Mouse (Mus musculus) erythroid progenitor cell, adult 5-6 weeks (primary cell): Measurements from ENCODE around the gene Tifa. TPM values are rescaled to one million over a fixed set of nuclear protein-coding genes. Genes with fewer than 3 reads are reported as not detected.
A peak's percentile ranks its signal among the peaks of the same experiment; 100 is the strongest.

Experiments
- ATAC-seq: replicated peaks from 2 replicates; pipeline ENCODE4 v1.8.0; 2016; ENCODE audit warnings: moderate number of reproducible peaks, mild to moderate bottlenecking, moderate TSS enrichment, inconsistent platforms; ENCODE audit not compliant: poor library complexity, low FRiP score, severe bottlenecking
- total RNA-seq, 2 experiments: library from RNA; stranded (forward) in 1 of 2; stranded (reverse) in 1 of 2; fragments of 150-400 nt in 1 of 2; fragments of 186-747, 209-891 nt in 1 of 2; gene quantifications; 2 replicates each; pipeline versions ENCODE4 v1.2.3 to v1.2.4; 2015 to 2017; ENCODE audit warnings: low replicate concordance in 2 of 2

The Tifa gene
- total RNA-seq (2015; ENCODE audit: low replicate concordance) = 80.1 and 82.9 TPM in 2 replicates
- 73.2 and 82.3 TPM in 2 replicates for total RNA-seq (2017; ENCODE audit: low replicate concordance)

DNA sequence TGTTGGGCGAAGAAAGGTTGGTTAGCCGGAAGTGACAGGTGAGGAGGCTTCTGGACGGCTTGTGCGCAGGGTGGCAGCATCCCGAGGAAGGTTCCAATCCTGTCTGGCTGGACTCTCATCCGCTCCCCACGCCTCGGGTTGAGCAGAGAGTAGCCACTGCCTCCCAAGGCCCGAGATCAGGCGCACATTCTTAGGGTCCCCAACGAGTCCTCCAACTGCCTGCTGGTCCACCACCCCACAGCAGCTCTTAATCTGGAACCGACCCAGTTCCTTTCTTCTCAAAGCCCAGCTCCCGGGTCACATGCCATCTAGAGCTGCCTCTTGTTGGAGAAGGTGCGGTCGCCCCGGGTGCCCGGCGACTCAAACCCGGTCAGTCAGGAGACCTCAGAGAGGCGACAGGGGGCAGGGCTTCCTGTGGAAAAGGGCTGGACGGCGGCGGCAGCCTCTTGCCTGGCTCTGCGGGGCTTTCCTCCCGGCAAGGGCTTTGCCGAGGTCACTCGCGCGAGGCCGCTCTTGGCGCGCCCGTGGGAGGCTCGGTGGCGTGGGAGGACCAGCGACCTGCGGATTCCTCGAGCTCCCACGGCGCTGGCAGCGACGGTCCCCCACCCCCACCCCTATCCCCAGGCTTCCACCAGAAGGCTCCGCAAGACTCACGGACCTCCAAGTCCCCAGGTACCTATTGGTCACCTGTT lies at the start of gene Tifa:
Gene Tifa (plus strand): TSS at position 306 of the 692 bp plus-strand sequence.
- ATAC-seq = peak; percentile 71

- ATAC-seq = no peak
These were observed 48.1 kb upstream of the Tifa start for GRCm38 (mm10) chr3:127741473-127741872.

DNA sequence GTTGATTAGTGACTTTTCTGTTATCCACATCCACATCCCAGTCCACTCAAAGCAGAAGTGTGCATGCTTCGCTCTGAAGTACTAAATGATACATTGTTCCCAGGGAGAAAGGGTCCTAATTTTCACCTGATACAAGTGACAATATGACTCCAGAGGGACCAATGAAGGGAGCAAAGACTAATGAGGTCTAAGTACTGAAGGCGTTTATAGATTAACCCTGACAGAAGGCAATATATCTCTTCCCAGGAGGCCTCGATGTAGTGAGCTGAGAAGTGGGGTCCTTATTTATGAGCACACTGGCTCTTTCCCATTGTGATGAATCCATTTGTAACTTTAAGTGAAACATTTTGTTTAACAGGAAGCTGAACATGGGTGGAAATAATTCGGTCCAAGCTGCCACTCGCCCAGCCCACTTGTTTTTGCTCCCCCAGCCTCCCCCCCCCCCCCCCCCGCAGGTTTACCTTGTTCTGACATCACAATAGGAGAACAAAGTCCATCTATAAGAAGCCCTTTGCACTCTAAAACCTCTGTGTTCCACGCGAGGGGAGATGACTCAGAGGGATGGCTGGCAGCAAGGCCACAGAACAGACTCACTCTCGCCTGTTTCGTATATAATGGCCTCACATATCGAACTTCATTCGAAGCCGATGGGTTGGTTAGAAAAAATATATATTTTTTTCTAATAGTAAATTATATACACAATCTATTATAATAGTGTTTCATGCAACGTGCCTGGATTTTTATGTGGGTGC lies 45.8 kb upstream of the Tifa start:
- no peak for ATAC-seq

- no peak for ATAC-seq
These were observed 44.1 kb upstream of the Tifa start for GRCm38 (mm10) chr3:127745504-127745903.

GRCm38 (mm10) chr3:127745911-127746640 lies 43.5 kb upstream of the Tifa start:
- ATAC-seq = no peak

DNA sequence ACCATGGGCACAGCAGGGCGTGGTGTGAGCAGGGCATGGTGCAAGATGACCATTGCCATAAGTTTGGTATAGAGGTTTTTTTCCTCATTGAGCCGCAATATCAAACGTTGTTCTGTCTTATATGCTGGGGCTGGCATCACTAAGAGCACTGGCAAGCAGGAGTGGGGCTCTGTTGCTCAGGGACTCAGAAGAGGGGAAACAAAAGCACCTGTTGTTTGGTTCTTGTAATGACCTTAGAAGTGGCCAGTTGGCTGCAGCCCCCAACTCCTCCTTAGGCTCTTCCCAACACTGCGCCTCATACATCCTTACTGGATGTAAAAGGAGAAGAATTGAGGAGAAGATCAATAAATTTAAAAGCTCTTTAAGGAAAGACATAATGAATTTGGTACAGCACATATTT lies 41.0 kb upstream of the Tifa start:
- no peak for ATAC-seq

DNA sequence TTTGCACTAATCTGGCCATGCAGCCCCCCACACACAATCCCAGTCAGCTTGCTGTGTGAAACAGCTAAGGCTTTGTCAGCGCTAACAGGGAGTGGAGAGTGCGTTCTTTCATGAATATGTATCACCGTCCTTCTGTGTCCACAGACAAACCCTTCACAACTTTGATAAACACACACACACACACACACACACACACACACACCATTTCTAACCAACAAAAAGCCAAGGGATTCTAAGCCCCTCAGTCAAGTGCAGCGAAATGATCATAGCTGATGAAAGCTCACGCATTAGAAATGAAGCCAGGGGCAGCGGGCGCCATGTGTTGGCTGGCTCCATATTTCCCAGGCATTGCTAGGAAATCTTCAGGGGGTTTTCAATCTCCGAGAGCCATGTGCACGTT lies 40.3 kb upstream of the Tifa start:
- no peak for ATAC-seq

GRCm38 (mm10) chr3:127749981-127750562 lies 39.5 kb upstream of the Tifa start:
- no peak for ATAC-seq

DNA sequence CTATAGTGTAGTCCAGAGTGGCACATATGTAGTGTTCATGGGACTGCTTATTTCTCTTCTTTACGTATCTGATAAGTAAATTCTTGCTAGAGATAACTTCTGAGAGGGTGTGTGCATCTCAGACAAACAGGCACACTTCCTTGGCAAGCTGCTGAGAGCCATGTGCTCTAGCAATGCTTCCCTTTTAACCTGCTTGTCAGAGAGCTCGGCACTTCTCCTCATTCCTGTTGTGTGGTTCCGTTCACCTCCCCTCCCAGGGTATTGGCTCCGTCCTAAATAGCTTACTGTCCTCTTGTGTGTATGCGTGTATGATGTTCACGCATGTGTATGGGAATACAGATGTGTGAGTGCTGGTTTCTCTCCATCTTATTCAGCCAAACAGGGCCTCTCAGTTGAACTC lies 33.1 kb upstream of the Tifa start:
- no peak for ATAC-seq

GRCm38 (mm10) chr3:127757886-127758301 lies 31.7 kb upstream of the Tifa start:
- no peak for ATAC-seq

- ATAC-seq = no peak
These were observed 30.8 kb upstream of the Tifa start for GRCm38 (mm10) chr3:127758806-127759205.

DNA sequence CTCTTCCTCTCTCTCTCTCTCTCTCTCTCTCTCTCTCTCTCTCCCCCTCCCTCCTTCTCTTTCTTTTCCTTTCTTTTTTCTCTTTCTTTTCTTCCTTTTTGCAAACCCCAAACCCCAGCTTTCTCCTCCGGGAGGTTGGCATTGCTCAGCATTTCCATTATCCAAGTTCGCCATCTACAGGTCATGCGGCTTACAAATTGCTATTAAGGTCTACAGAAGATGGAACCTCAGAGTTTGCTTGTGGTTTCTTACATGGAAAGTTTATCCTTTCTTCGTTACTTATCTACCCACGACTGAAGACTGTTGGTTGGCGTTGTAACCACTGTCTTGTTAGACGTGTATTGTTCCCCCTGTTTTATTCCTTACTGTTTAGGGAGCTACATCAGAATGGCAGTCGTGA lies 30.4 kb upstream of the Tifa start:
- ATAC-seq = no peak

DNA sequence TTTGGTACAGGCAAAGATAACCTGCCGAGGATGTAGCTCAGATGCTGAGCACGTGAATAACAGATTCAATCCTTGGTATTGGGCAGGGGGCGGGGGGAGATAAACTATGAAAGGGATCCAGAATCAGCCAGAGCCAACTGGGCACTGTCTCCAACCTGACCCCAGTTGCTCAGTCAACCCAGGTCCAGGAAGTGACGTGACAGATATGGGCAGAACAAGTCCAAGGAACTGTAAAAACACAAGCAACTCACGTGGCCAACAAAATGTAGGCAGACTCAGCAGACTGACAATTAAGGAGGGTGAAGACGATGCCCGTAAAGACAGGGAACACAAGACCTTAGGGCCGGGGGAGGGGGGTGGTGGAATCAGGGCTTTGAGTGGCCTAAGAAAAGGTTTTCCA lies 27.2 kb upstream of the Tifa start:
- no peak for ATAC-seq

DNA sequence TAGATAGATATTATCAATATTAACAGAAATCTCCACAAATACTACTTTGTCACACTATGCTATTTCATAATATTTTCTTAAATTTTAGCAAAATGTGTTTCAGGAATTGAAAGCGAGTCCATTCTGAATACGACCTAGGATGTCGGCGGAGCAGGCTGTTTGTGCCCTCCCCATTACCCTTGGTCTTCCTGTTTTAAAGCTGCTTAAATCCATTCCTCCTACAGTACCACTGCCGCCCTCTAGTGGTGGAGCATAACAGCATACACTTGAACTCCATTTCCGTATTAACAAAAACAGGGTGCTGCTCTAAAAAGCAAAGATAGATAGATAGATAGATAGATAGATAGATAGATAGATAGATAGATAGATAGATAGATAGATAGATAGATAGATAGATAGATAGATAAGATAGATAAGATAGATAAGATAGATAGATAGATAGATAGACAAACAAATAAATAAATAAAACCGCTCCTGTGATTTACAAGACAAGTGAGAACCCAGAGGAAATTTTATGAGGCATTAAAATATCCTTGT lies 26.5 kb upstream of the Tifa start:
- peak; percentile 77 for ATAC-seq

DNA sequence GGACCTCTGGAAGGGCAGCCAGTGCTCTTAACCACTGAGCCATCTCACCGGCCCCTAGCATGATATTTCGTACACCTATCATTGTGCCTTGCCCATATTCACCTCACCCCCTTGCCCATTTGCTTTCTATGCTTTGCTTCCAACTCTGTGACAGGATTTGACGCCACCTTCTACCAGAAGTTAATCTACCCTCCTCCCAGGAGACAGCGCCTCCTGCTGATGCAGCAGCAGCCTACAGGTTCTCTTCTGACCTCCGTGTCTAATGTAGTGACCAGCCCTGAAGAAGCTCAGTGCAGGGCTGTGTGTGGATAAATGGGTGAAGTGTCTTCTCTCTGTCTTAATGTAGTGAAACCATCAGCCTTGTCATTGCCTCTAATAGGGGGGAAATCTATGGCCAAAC lies 25.1 kb upstream of the Tifa start:
- no peak for ATAC-seq

- ATAC-seq = no peak
These were observed 23.6 kb upstream of the Tifa start for GRCm38 (mm10) chr3:127765971-127766370.

DNA sequence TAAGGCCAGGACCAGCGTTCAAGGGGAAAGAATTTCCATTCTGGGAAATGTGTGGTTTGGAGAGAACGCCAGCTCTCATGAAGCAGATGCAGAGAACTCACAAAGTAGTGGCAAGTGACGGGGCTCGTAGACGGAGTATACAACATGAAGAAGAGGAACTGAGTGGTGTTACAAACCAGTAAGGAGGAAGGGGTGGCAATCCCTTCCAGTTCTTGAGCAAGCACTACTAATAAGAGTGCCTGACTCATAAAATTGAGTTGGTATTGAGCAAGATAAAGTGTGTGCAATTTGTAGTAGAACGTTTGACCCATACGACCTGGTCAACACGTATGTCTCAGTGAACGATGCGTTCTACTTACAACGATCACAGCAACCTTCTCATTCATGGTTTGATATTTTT lies 20.5 kb upstream of the Tifa start:
- ATAC-seq = no peak

DNA sequence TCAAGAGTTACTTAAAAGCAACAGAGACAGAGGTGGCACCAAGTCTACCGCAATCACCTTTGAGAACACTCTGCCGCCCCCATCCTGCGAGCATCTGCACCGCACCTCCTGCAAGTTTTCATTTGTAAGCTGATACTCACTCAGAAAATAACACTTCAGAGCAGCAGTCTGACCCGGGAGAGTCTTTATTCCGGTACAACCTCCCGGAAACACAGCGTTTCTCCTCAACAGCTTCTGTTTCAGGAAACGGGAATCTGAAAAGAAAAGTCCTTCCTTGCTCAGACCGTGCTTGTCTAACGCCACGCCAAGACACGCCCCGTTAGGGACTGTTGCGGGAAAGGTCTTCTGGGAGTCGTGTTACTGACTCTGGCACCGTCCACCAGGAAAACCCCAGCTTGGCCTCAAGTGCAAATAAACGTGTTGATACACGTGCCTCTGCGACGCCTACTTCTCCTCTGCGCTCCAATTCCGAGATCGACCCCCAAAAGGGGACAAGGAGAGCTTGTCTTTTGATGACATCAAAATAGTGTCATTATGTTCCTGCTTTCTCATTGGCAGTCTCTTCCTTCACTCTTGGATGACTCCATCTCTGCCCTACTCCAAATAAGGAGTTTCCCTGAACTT lies 9.5 kb upstream of the Tifa start, which contains the start of gene Alpk1:
Gene Alpk1 (minus strand): TSS at position 507 of the 624 bp plus-strand sequence.
- ATAC-seq = peak; percentile 100

DNA sequence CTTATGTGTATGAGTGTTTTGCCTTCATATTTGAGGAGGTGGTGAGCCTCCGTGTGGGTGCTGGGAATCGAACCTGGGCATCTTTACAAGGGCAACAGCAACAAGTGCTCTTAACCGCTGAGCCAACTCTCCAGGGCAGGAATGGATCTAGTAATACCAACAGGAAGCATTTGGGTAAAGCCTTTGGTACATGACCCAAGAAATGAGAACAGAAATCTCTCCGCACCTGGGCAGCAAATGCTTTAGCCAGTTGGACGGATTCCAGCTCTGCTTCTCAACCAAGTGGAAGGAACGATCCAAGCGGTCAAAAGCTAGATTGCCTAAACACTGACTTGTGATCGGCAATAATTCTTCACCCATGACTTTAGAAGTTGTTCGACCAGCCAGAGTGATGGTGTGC lies 8.7 kb upstream of the Tifa start:
- no peak for ATAC-seq

DNA sequence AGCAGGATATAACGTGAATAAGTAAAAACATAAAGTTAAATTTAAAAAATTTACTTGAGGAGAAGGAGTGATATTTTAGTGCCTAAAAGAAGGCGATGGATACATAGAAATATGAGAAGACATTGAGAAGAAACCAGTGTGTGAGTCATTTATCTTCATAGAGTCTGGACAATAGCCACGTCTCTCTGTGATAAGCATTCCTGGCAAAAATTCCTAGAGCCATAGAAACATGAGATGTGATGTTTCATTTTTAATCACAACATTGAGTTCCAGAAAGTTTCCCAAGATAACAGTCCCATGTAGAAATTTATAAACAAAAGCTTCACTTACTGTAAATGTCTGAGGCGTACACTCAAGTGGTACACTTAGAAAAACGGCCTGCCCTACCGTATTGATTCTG lies 6.7 kb upstream of the Tifa start:
- ATAC-seq = no peak
